Mouse (Mus musculus): Measurements from ENCODE around the gene Cdk1. TPM values are rescaled to one million over a fixed set of nuclear protein-coding genes. Genes with fewer than 3 reads are reported as not detected.

Gene Cdk1
- polyA plus RNA-seq, 1 experiment from 2014 or later = 441 TPM

DNA sequence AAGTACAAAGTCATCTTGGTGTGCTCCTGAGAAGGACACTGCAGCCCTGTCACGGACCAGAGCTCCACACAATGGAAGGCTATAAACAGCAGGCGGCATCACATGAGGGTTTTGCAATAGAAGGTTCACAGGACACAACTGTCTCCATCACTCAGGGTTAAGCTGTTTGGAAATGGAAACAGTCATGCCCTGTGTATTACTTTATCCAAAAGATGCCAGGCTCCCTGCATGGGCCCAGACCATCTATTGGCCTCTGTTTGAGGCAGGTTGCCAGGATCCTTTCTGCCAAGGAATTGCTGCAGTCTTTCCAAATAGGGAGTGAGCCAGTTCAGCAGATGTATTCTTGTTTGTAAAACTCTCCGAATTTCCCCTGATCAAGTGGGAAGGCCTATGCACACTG, 26.3 kb downstream of the Cdk1 start:
- Histone ChIP-seq H3K9ac (ENCODE audit: low read depth, low read length) (no peak overlapping the region), H3K4me2 (no peak overlapping the region), H3K4me3 (ENCODE audit: low read depth, low read length) (no peak overlapping the region), H3K27ac (ENCODE audit: low read depth, low read length) (no peak overlapping the region), H3K4me1 (replicated peaks; ENCODE audit: control insufficient read depth, insufficient read depth, low read length) (peaks cover 4% of the 10 kb centered on the region; the same call in 1 of the 2 replicates), H3K9me3 (ENCODE audit: control insufficient read depth, low read length) (no peaks in the 10 kb centered on the region), H3K27me3 (replicated peaks; ENCODE audit: control insufficient read depth, insufficient read depth, low read length) (no peaks in the 10 kb centered on the region), H3K36me3 (ENCODE audit: control insufficient read depth, insufficient read depth, low read length) (no peaks in the 10 kb centered on the region; the same call in 1 of the 2 replicates)
- ATAC-seq (replicated peaks; ENCODE audit: low FRiP score) = no peak
- no peak for DNase-seq (ENCODE audit: low spot score)
- WGBS = 83% methylated on average over 3 of the region's 3 CpGs

DNA sequence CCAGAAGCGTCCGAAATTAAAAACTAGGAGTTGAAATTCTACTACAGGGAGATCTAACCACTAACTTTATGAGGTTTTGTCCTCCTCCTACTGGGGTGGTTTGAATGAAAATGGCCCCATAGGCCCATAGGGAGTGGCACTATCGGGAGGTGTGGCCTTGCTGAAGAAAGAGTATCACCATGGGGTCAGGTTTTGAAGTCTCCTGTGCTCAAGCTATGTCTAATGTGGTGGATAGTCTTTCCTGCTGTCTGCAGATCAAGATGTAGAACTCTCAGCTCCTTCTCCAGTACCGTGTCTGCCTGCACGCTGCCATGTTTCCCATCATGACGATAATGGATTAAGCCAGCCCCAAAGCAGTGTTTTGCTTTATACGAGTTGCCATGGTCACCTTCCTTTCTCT, 27.9 kb downstream of the Cdk1 start:
- H3K4me1 ChIP-seq (replicated peaks; ENCODE audit: control insufficient read depth, insufficient read depth, low read length) = peaks cover 4% of the 10 kb centered on the region; the same call in 1 of the 2 replicates
- DNase-seq (ENCODE audit: low spot score) (no peak), ATAC-seq (replicated peaks; ENCODE audit: low FRiP score) (no peak)
- no peak overlapping the region for H3K4me3 ChIP-seq (ENCODE audit: low read depth, low read length)
- no peaks in the 10 kb centered on the region; the same call in 1 of the 2 replicates for H3K9me3 ChIP-seq (ENCODE audit: control insufficient read depth, low read length)
- H3K4me2 ChIP-seq = no peak overlapping the region
- H3K27ac ChIP-seq (ENCODE audit: low read depth, low read length) = no peak overlapping the region
- no peaks in the 10 kb centered on the region; the same call in 1 of the 2 replicates for H3K36me3 ChIP-seq (ENCODE audit: control insufficient read depth, insufficient read depth, low read length)
- no peak overlapping the region for H3K9ac ChIP-seq (ENCODE audit: low read depth, low read length)
- no peaks in the 10 kb centered on the region for H3K27me3 ChIP-seq (replicated peaks; ENCODE audit: control insufficient read depth, insufficient read depth, low read length)
- WGBS = 83% methylated on average over 7 of the region's 7 CpGs

DNA sequence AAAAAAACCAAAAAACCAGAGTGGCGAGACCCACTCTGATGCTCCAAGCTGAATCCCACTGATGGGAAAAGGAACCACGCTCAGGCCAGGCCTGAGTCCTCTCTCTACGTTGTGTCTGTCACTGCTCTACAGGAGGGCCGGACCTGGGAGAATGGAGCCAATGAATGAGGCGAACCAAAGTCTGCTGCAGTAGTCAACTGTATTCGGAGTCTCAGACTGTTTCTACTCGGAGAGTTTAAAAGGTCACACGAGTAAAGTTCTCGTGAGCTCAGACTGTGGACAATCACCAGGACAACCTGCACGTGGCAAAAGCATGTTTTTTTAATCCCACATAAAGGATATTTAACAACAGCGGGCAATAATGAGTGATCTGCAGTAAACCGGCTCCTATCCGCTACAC, 28.8 kb downstream of the Cdk1 start:
- WGBS = 82% methylated on average over 13 of the region's 13 CpGs
- Histone ChIP-seq H3K27me3 (replicated peaks; ENCODE audit: control insufficient read depth, insufficient read depth, low read length) (no peaks in the 10 kb centered on the region), H3K4me1 (replicated peaks; ENCODE audit: control insufficient read depth, insufficient read depth, low read length) (peaks cover 4% of the 10 kb centered on the region; the same call in 1 of the 2 replicates), H3K27ac (ENCODE audit: low read depth, low read length) (no peak overlapping the region), H3K4me3 (ENCODE audit: low read depth, low read length) (no peak overlapping the region), H3K36me3 (ENCODE audit: control insufficient read depth, insufficient read depth, low read length) (no peaks in the 10 kb centered on the region; the same call in 1 of the 2 replicates), H3K9me3 (ENCODE audit: control insufficient read depth, low read length) (no peaks in the 10 kb centered on the region; the same call in 1 of the 2 replicates), H3K9ac (ENCODE audit: low read depth, low read length) (no peak overlapping the region), H3K4me2 (no peak overlapping the region)
- ATAC-seq (replicated peaks; ENCODE audit: low FRiP score) (no peak), DNase-seq (ENCODE audit: low spot score) (no peak)

DNA sequence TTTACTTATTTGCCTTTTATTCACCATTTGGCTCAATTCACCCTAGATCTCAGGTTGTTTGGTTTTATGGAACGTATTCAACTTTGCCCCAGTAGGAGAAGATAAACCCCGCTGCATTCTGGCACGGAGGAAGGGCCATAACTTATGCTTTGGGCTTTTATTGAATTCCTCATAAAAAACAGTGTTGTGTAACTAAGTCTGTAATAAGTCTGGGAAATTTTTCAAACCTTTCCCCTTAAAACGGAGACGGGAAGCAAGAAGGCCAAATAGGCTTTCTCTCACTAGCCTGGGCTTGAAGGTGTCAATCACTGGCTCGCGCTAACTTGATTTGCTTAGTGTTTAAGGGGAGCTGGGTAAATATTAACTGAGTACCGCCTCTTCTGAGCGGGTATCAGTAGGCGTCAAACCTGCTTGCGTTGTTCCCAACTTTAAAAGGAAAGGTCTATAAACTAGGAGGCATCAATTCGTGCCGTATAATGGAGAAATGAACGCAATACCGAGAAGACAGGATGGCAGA, 31.2 kb downstream of the Cdk1 start:
- no peaks in the 10 kb centered on the region for H3K27me3 ChIP-seq (replicated peaks; ENCODE audit: control insufficient read depth, insufficient read depth, low read length)
- H3K4me2 ChIP-seq = peak overlapping the region; percentile 37; the same call in 1 of the 2 replicates
- H3K9me3 ChIP-seq (ENCODE audit: control insufficient read depth, low read length) = no peaks in the 10 kb centered on the region; the same call in 1 of the 2 replicates
- 0 out of 2 replicates have a peak overlapping the region, but pooled peaks have one; percentile 28 for H3K4me3 ChIP-seq (ENCODE audit: low read depth, low read length)
- H3K9ac ChIP-seq (ENCODE audit: low read depth, low read length) = no peak overlapping the region
- DNase-seq (ENCODE audit: low spot score) = no peak
- ATAC-seq (replicated peaks; ENCODE audit: low FRiP score) = no peak
- H3K36me3 ChIP-seq (ENCODE audit: control insufficient read depth, insufficient read depth, low read length) = no peaks in the 10 kb centered on the region
- H3K27ac ChIP-seq (ENCODE audit: low read depth, low read length) = no peak overlapping the region
- 48% methylated on average over 15 of the region's 15 CpGs for WGBS
- H3K4me1 ChIP-seq (replicated peaks; ENCODE audit: control insufficient read depth, insufficient read depth, low read length) = no peaks in the 10 kb centered on the region

DNA sequence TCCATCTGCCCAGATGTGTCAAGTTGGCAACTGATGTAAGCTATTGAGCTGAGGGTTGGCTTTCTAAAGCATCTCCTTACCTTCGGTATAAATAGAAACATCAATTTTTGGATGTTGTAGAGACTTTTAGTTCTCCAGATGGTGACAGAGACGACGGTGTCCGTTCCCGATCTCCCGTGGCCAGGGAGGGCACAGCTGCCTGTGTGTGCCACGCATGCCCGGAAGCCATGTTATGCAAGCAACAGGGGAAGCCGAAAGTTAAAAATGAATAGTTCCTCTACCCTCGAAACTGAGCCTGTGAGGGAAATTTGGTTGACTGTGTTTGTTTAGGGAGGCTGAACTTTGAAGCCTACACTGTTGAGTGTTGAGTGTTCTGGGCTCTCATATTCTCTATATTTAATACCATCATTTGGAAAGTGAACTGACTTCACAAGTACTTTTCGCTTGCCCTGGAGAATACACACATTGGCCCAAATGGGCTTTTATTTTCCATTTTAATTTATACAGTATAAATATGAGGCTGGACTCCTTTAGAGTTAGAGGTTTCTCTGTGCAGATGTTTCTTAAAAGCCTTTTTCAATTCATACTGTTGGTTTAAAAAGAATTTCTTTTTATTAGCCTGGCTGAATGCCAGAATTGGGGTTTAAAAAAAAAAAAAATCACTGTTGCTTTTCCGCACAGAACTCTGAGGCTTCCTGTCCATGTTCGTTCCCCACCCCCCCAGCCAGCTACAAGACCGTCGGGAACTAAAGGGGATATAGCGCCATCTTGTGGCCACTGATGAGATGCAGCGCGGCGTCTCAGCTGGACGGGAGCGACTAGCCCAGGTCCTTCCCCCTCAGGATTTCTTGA, 31.8 kb downstream of the Cdk1 start:
- Histone ChIP-seq H3K9me3 (ENCODE audit: control insufficient read depth, low read length) (no peaks in the 10 kb centered on the region; the same call in 1 of the 2 replicates), H3K4me2 (peak overlapping the region; percentile 37; the same call in 1 of the 2 replicates), H3K27me3 (replicated peaks; ENCODE audit: control insufficient read depth, insufficient read depth, low read length) (no peaks in the 10 kb centered on the region), H3K36me3 (ENCODE audit: control insufficient read depth, insufficient read depth, low read length) (no peaks in the 10 kb centered on the region), H3K9ac (ENCODE audit: low read depth, low read length) (no peak overlapping the region), H3K4me3 (ENCODE audit: low read depth, low read length) (0 out of 2 replicates have a peak overlapping the region, but pooled peaks have one; percentile 28), H3K4me1 (replicated peaks; ENCODE audit: control insufficient read depth, insufficient read depth, low read length) (no peaks in the 10 kb centered on the region), H3K27ac (ENCODE audit: low read depth, low read length) (no peak overlapping the region)
- WGBS = 46% methylated on average over 21 of the region's 21 CpGs
- DNase-seq (ENCODE audit: low spot score) = peak; percentile 65
- ATAC-seq (replicated peaks; ENCODE audit: low FRiP score) = no peak; the same call in 1 of the 2 replicates

DNA sequence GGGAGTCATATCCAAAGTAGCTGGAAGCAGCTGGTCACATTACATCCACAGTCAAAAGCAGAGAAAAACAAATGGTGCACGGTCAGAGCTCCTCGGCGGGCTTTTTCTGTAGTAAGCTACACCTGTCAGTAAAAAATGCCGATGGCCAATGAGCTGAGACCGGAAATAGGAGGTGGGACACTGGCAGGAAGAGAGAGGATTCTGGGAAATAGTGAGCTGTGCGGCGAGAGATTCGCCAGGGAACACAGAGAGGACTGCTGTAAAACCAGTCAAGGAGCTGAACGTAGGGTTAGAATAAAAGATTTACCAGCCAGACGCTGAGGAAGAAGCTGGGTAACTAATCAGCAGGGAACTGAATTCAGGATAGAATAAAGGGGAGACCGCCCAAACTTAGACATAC, 34.2 kb downstream of the Cdk1 start:
- no peaks in the 10 kb centered on the region for H3K36me3 ChIP-seq (ENCODE audit: control insufficient read depth, insufficient read depth, low read length)
- no peak for DNase-seq (ENCODE audit: low spot score)
- no peak overlapping the region for H3K4me3 ChIP-seq (ENCODE audit: low read depth, low read length)
- H3K27ac ChIP-seq (ENCODE audit: low read depth, low read length) = no peak overlapping the region
- H3K9me3 ChIP-seq (ENCODE audit: control insufficient read depth, low read length) = no peaks in the 10 kb centered on the region; the same call in 1 of the 2 replicates
- ATAC-seq (replicated peaks; ENCODE audit: low FRiP score) = no peak
- no peak overlapping the region for H3K4me2 ChIP-seq
- no peaks in the 10 kb centered on the region for H3K27me3 ChIP-seq (replicated peaks; ENCODE audit: control insufficient read depth, insufficient read depth, low read length)
- no peak overlapping the region for H3K9ac ChIP-seq (ENCODE audit: low read depth, low read length)
- H3K4me1 ChIP-seq (replicated peaks; ENCODE audit: control insufficient read depth, insufficient read depth, low read length) = no peaks in the 10 kb centered on the region
- WGBS = 82% methylated on average over 11 of the region's 11 CpGs

DNA sequence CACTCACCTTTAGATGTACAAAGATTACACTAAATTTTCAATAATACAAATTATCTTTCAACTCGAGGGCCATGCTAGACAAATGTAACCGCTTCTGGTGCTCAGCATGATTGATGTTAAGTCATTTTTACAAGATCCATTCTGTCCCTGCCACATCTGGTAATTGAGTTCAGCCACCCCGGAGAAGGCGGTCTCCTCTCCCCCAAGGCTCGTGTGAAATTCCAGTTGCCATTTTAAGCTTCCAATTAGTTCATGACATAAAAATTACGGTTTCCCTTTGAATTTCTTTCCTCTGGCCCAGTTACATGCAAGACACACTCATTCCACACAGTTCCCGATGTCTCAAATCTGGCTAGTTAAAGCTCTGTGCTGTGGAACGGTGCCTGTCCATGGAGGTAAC, 38.8 kb downstream of the Cdk1 start:
- Histone ChIP-seq H3K27me3 (replicated peaks; ENCODE audit: control insufficient read depth, insufficient read depth, low read length) (no peaks in the 10 kb centered on the region), H3K4me2 (no peak overlapping the region), H3K4me1 (replicated peaks; ENCODE audit: control insufficient read depth, insufficient read depth, low read length) (no peaks in the 10 kb centered on the region), H3K9me3 (ENCODE audit: control insufficient read depth, low read length) (no peaks in the 10 kb centered on the region), H3K36me3 (ENCODE audit: control insufficient read depth, insufficient read depth, low read length) (no peaks in the 10 kb centered on the region), H3K9ac (ENCODE audit: low read depth, low read length) (no peak overlapping the region), H3K4me3 (ENCODE audit: low read depth, low read length) (no peak overlapping the region), H3K27ac (ENCODE audit: low read depth, low read length) (no peak overlapping the region)
- no peak for DNase-seq (ENCODE audit: low spot score)
- ATAC-seq (replicated peaks; ENCODE audit: low FRiP score) = no peak
- 74% methylated on average over 8 of the region's 8 CpGs for WGBS

DNA sequence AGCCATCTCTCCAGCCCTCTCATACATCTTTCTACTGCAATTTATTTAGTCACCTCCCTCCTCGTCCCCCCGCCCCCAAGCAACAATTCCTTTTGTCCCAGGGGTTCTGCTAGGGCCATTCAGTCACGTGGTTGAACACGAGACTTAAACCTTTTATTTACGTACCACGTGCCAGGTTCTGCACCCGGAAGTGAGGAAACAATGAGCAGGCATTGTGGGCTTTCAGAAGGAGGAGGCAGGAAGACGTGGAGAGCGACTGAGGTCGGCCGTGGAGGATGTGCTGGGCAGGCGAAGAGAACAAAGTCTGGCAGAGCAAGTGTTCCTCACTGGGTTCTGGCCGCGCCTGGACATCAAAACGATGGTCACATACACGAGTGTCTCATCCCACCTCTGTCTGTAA, 40.9 kb downstream of the Cdk1 start:
- Histone ChIP-seq H3K27ac (ENCODE audit: low read depth, low read length) (no peak overlapping the region), H3K4me3 (ENCODE audit: low read depth, low read length) (no peak overlapping the region), H3K4me2 (no peak overlapping the region), H3K9ac (ENCODE audit: low read depth, low read length) (no peak overlapping the region), H3K27me3 (replicated peaks; ENCODE audit: control insufficient read depth, insufficient read depth, low read length) (no peaks in the 10 kb centered on the region), H3K4me1 (replicated peaks; ENCODE audit: control insufficient read depth, insufficient read depth, low read length) (no peaks in the 10 kb centered on the region), H3K36me3 (ENCODE audit: control insufficient read depth, insufficient read depth, low read length) (no peaks in the 10 kb centered on the region), H3K9me3 (ENCODE audit: control insufficient read depth, low read length) (no peaks in the 10 kb centered on the region)
- no peak for ATAC-seq (replicated peaks; ENCODE audit: low FRiP score)
- WGBS = 75% methylated on average over 16 of the region's 16 CpGs
- DNase-seq (ENCODE audit: low spot score) = no peak
